9 mouse cellular contexts compared by ENCODE assay signal in the genomic region with DNA sequence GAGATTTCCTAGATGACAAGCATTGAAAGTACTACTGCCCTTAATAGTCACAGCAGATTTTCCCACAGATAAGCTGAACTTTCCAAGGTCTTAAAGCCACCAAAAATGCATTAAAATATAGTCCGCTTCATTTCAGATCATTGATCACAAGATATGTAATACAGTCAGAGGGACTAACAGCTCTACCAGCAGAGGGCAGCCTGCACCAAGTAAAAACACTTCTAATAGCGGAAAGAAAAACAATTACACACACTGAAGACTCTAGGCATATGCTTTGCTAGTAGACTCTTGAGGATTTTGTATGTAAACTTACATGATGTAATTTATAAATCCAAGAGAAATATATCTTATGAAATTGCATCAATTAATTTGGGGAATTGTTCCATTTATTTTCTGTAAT. TPM values are rescaled to one million over a fixed set of nuclear protein-coding genes. Genes with fewer than 3 reads are reported as not detected.
DNase-seq lines count a peak whose midpoint lies in the region; ATAC-seq and TF ChIP-seq lines count a peak whose summit lies in the region.
"Had no signal": no experiment of that assay in that cellular context is flagged by ENCODE, and none has a peak within 500 bp of the region (broad histone marks: within the 10 kb centered on the region; RNA-seq: fewer than 3 reads in every experiment).

No protein-coding gene starts in this region.

- H3K4me2 ChIP-seq in midbrain, embryonic 14.5 days (ENCODE audit: low read length): no peak overlapping the region
- H3K4me2 ChIP-seq in midbrain, embryonic 13.5 days (replicated peaks): no peak overlapping the region
- no peak overlapping the region for H3K4me2 ChIP-seq in liver, embryonic 14.5 days (ENCODE audit: low read depth)
- H3K4me2 ChIP-seq: limb, embryonic 13.5 days had no signal

- peaks cover 67% of the 10 kb centered on the region for H3K36me3 ChIP-seq in midbrain, embryonic 14.5 days (ENCODE audit: control insufficient read depth, insufficient read depth, low read length)
- H3K36me3 ChIP-seq in midbrain, embryonic 13.5 days: peaks cover 57% of the 10 kb centered on the region
- H3K36me3 ChIP-seq in liver, embryonic 14.5 days (replicated peaks; ENCODE audit: control insufficient read depth, insufficient read depth, low read depth): peaks cover 16% of the 10 kb centered on the region

- H3K9ac ChIP-seq in midbrain, embryonic 14.5 days (replicated peaks; ENCODE audit: low read length): no peak overlapping the region
- H3K9ac ChIP-seq in midbrain, embryonic 13.5 days (replicated peaks): no peak overlapping the region
- H3K9ac ChIP-seq in liver, embryonic 14.5 days (replicated peaks): no peak overlapping the region
- H3K9ac ChIP-seq: limb, embryonic 13.5 days had no signal

- TF ChIP-seq EP300 in liver, embryonic 14.5 days (IDR thresholded peaks at IDR 0.05; ENCODE audit: low read depth): no peak

- H3K4me3 ChIP-seq in midbrain, embryonic 14.5 days (replicated peaks; ENCODE audit: low read depth, low read length): no peak overlapping the region
- H3K4me3 ChIP-seq in midbrain, embryonic 13.5 days (replicated peaks): no peak overlapping the region
- no peak overlapping the region for H3K4me3 ChIP-seq in cerebellum, adult 2 months (replicated peaks; ENCODE audit: insufficient read depth, low read depth, low read length)
- H3K4me3 ChIP-seq in liver, embryonic 14.5 days (ENCODE audit: insufficient read depth in 1 of 2, low read depth in 2 of 2, low read length in 2 of 2): no peak overlapping the region
- H3K4me3 ChIP-seq: erythroblast, embryonic 14.5 days; limb, embryonic 13.5 days had no signal

- TF ChIP-seq CTCF in cerebellum, adult 2 months (IDR thresholded peaks at IDR 0.05; ENCODE audit: borderline replicate concordance, insufficient read depth, low read depth, low read length): no peak; the same call in 1 of the 2 replicates
- peak; percentile 57 for TF ChIP-seq CTCF in liver, embryonic 14.5 days (IDR thresholded peaks at IDR 0.05; ENCODE audit: low read depth)

- H3K27me3 ChIP-seq in midbrain, embryonic 14.5 days (ENCODE audit: control insufficient read depth, insufficient read depth, low read length): no peaks in the 10 kb centered on the region
- H3K27me3 ChIP-seq in midbrain, embryonic 13.5 days: no peaks in the 10 kb centered on the region
- H3K27me3 ChIP-seq in cerebellum, adult 2 months (ENCODE audit: control insufficient read depth, insufficient read depth, low read length): no peaks in the 10 kb centered on the region
- H3K27me3 ChIP-seq in liver, embryonic 14.5 days (ENCODE audit: control insufficient read depth, insufficient read depth, low read length): no peaks in the 10 kb centered on the region
- H3K27me3 ChIP-seq: limb, embryonic 13.5 days had no signal

- no peak for TF ChIP-seq POLR2A in cerebellum, adult 2 months (IDR thresholded peaks at IDR 0.05; ENCODE audit: borderline replicate concordance, insufficient read depth, low read length)

- no peak overlapping the region for H3K27ac ChIP-seq in midbrain, embryonic 14.5 days (replicated peaks; ENCODE audit: low read depth, low read length)
- no peak overlapping the region for H3K27ac ChIP-seq in midbrain, embryonic 13.5 days
- no peak overlapping the region for H3K27ac ChIP-seq in cerebellum, adult 2 months (ENCODE audit: insufficient read depth, low read length)
- no peak overlapping the region for H3K27ac ChIP-seq in liver, embryonic 14.5 days
- H3K27ac ChIP-seq: limb, embryonic 13.5 days had no signal

- WGBS in midbrain, embryonic 14.5 days: 84% methylated on average over 2 of the region's 2 CpGs
- 81% methylated on average over 2 of the region's 2 CpGs for WGBS in midbrain, embryonic 13.5 days
- WGBS in cerebellum, adult 2 months: 65% methylated on average over 2 of the region's 2 CpGs
- WGBS in liver, embryonic 14.5 days (ENCODE audit: insufficient replicate concordance): 76% methylated on average over 2 of the region's 2 CpGs

- H3K4me1 ChIP-seq in midbrain, embryonic 14.5 days (ENCODE audit: control insufficient read depth, insufficient read depth, low read length): no peaks in the 10 kb centered on the region
- H3K4me1 ChIP-seq in midbrain, embryonic 13.5 days (replicated peaks): no peaks in the 10 kb centered on the region
- H3K4me1 ChIP-seq in cerebellum, adult 2 months (ENCODE audit: control insufficient read depth, insufficient read depth, low read length): no peaks in the 10 kb centered on the region
- no peaks in the 10 kb centered on the region for H3K4me1 ChIP-seq in liver, embryonic 14.5 days (replicated peaks; ENCODE audit: control insufficient read depth in 2 of 2, insufficient read depth in 2 of 2, low read length in 1 of 2)
- H3K4me1 ChIP-seq: limb, embryonic 13.5 days had no signal

- no peak for ATAC-seq in midbrain, embryonic 14.5 days (ENCODE audit: low FRiP score, low TSS enrichment)
- ATAC-seq in midbrain, embryonic 13.5 days: no peak
- no peak for ATAC-seq in liver, embryonic 14.5 days (ENCODE audit: insufficient read depth)

- no peaks in the 10 kb centered on the region for H3K9me3 ChIP-seq in midbrain, embryonic 14.5 days (ENCODE audit: control insufficient read depth, low read length)
- no peaks in the 10 kb centered on the region for H3K9me3 ChIP-seq in midbrain, embryonic 13.5 days
- no peaks in the 10 kb centered on the region for H3K9me3 ChIP-seq in liver, embryonic 14.5 days (ENCODE audit: control insufficient read depth, low read length)
- H3K9me3 ChIP-seq: limb, embryonic 13.5 days had no signal

- DNase-seq in midbrain, embryonic 14.5 days: peak; percentile 59
- peak; percentile 16 for DNase-seq in Muller cell, postnatal 12 days (ENCODE audit: inconsistent ontology term)
- peak; percentile 18 to 29 for DNase-seq in cerebellum, adult 2 months
- DNase-seq in gastrocnemius, postnatal 10 days: peak; percentile 59
- DNase-seq in liver, embryonic 14.5 days (ENCODE audit: low read depth in 3 of 3, low spot score in 3 of 3): peak in 2 of 3 experiments; percentile 20 to 29
- peak; percentile 21 for DNase-seq in thymus, postnatal 25 days

RNA-seq across cellular contexts. Expression of gene Cnot9, which starts 45.6 kb away (rescaled TPM):
- polyA plus RNA-seq in midbrain, embryonic 14.5 days (2014; fragmentation: Nextera tagmentation; extraction: Ambion mirVana): 48.5 and 56.0 TPM in 2 replicates
- 57.7 and 58.3 TPM in 2 replicates for polyA plus RNA-seq in midbrain, embryonic 13.5 days (2015; fragmentation: Nextera tagmentation; extraction: Ambion mirVana)
- polyA plus RNA-seq in cerebellum, adult 2 months (2012; rRNA removed): 28.4 and 28.5 TPM in 2 replicates
- 10 to 100 TPM; 16.6 to 18.7 TPM for total RNA-seq in gastrocnemius, postnatal 10 days (2021)
- polyA plus RNA-seq in liver, embryonic 14.5 days (2012; rRNA removed): 18.4 and 23.8 TPM in 2 replicates
- 39.7 and 42.4 TPM in 2 replicates for polyA plus RNA-seq in liver, embryonic 14.5 days (2014; fragmentation: Nextera tagmentation; extraction: Ambion mirVana)

RNA-seq across cellular contexts. Expression of gene Vil1, which starts 51.1 kb away (rescaled TPM):
- polyA plus RNA-seq in midbrain, embryonic 14.5 days (2014; fragmentation: Nextera tagmentation; extraction: Ambion mirVana): 0.09 and 0.30 TPM in 2 replicates
- 0.20 and 0.30 TPM in 2 replicates for polyA plus RNA-seq in midbrain, embryonic 13.5 days (2015; fragmentation: Nextera tagmentation; extraction: Ambion mirVana)
- 0.39 and 0.59 TPM in 2 replicates for polyA plus RNA-seq in cerebellum, adult 2 months (2012; rRNA removed)
- under 1 TPM; 0.09 to 0.16 TPM for total RNA-seq in gastrocnemius, postnatal 10 days (2021)
- 0.39 and 0.62 TPM in 2 replicates for polyA plus RNA-seq in liver, embryonic 14.5 days (2012; rRNA removed)
- 0.40 and 0.50 TPM in 2 replicates for polyA plus RNA-seq in liver, embryonic 14.5 days (2014; fragmentation: Nextera tagmentation; extraction: Ambion mirVana)
- polyA plus RNA-seq: erythroblast, embryonic 14.5 days had no signal
